Mouse (Mus musculus) liver, embryonic 11.5 days (tissue): ENCODE measurements at regions not wholly inside any gene's neighbourhood (a gene's known extent, or its start where the extent isn't known, plus 50 kb on each side); places are given as distances from the start of the nearest gene placed in this dataset.

ENCODE experiments used
- ATAC-seq: fragments of 200-750 bp; cut with Nextera tagmentation; replicated peaks from 2 replicates; pipeline ENCODE4 v1.8.0; 2017; ENCODE audit warnings: moderate number of reproducible peaks, mild to moderate bottlenecking, moderate TSS enrichment, moderate library complexity; ENCODE audit not compliant: low FRiP score
- DNase-seq: peaks from one replicate; pipeline ENCODE4 v3.0.0-alpha.2; 2017; ENCODE audit warnings: low spot score
- H3K27ac ChIP-seq: fragments of 300-500 bp; sonication (generic); 2 replicates; pipeline ENCODE4 v1.5.1; 2014; ENCODE audit warnings: mild to moderate bottlenecking, low read depth, low read length, control low read depth
- H3K27me3 ChIP-seq: fragments of 300-500 bp; sonication (generic); replicated peaks from 2 replicates; pipeline ENCODE4 v1.6.1; 2014; ENCODE audit warnings: low read length, mixed read lengths; ENCODE audit not compliant: control insufficient read depth, insufficient read depth
- H3K36me3 ChIP-seq: fragments of 300-500 bp; sonication (generic); 2 replicates; pipeline ENCODE4 v1.6.1; 2014; ENCODE audit warnings: mild to moderate bottlenecking, low read length, moderate library complexity, mixed read lengths; ENCODE audit not compliant: control insufficient read depth, insufficient read depth
- H3K4me1 ChIP-seq: fragments of 300-500 bp; sonication (generic); replicated peaks from 2 replicates; pipeline ENCODE4 v1.6.1; 2014; ENCODE audit warnings: low read length, mixed read lengths; ENCODE audit not compliant: control insufficient read depth, insufficient read depth
- H3K4me2 ChIP-seq: fragments of 300-500 bp; sonication (generic); 2 replicates; pipeline ENCODE4 v1.6.1; 2014; ENCODE audit warnings: mild to moderate bottlenecking, control low read depth, moderate library complexity
- H3K4me3 ChIP-seq: fragments of 300-500 bp; sonication (generic); 2 replicates; pipeline ENCODE4 v1.5.1; 2014; ENCODE audit warnings: low read depth, low read length, control low read depth
- H3K9ac ChIP-seq: fragments of 300-500 bp; sonication (generic); 2 replicates; pipeline ENCODE4 v1.6.1; 2014; ENCODE audit warnings: low read depth, low read length, control low read depth
- H3K9me3 ChIP-seq: fragments of 300-500 bp; sonication (generic); 2 replicates; pipeline ENCODE4 v1.6.1; 2016; ENCODE audit warnings: low read length, inconsistent platforms, mixed read lengths; ENCODE audit not compliant: control insufficient read depth
- WGBS: fragments of 180-500 bp; shearing (Covaris S2); extraction: QIAGEN DNeasy Blood & Tissue Kit; methylation state at CpG from one replicate; pipeline ENCODE4 v1.1.7; 2014; 5-methylcytosine and 5-hydroxymethylcytosine counted together

- no peak overlapping the region for H3K9ac ChIP-seq
- no peaks in the 10 kb centered on the region for H3K4me1 ChIP-seq
- no peak for DNase-seq
- H3K4me2 ChIP-seq: no peak overlapping the region
- H3K36me3 ChIP-seq: no peaks in the 10 kb centered on the region
- WGBS: 35% methylated on average over 3 of the region's 3 CpGs
- no peak overlapping the region for H3K4me3 ChIP-seq
- ATAC-seq: no peak
- no peak overlapping the region for H3K27ac ChIP-seq
- H3K9me3 ChIP-seq: no peaks in the 10 kb centered on the region
- H3K27me3 ChIP-seq: no peaks in the 10 kb centered on the region
Observed at GRCm38 (mm10) chr13:53911846-53912245, 143.7 kb downstream of the Drd1 start.

DNA sequence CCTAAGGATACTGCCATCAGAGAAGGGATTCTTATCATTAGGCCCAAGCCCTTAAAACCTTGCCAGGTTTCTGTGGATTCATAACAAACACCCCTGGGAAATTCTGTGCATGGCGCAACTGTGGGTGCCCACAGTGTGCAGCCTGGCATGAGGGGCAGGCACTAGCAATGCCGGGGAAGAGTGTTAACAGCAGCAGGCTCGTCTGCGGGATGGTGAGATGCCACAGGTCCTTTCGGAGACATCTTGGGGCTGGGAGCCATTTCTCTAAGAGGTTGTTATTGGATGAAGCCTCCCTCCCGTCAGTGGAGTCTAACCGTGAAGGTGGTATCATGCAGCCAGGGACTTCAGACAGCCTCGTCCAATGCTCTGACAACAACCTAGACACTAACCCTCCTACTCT is 144.2 kb downstream of the Drd1 start:
- 77% methylated on average over 8 of the region's 8 CpGs for WGBS
- no peaks in the 10 kb centered on the region for H3K9me3 ChIP-seq
- no peak for DNase-seq

GRCm38 (mm10) chr13:53910251-53910650 is 145.3 kb downstream of the Drd1 start:
- no peaks in the 10 kb centered on the region for H3K36me3 ChIP-seq
- no peak overlapping the region for H3K4me2 ChIP-seq
- no peak overlapping the region for H3K9ac ChIP-seq
- DNase-seq (no peak), ATAC-seq (no peak)
- H3K4me1 ChIP-seq: no peaks in the 10 kb centered on the region
- H3K27ac ChIP-seq: no peak overlapping the region
- H3K9me3 ChIP-seq: no peaks in the 10 kb centered on the region
- no peaks in the 10 kb centered on the region for H3K27me3 ChIP-seq
- no peak overlapping the region for H3K4me3 ChIP-seq
- WGBS: 79% methylated on average over 4 of the region's 4 CpGs

More for the DNA sequence above, 144.2 kb downstream of the Drd1 start:
- Histone ChIP-seq H3K4me1 (no peaks in the 10 kb centered on the region), H3K9ac (no peak overlapping the region), H3K27me3 (no peaks in the 10 kb centered on the region), H3K4me3 (no peak overlapping the region), H3K27ac (no peak overlapping the region), H3K4me2 (no peak overlapping the region), H3K36me3 (no peaks in the 10 kb centered on the region)
- no peak for ATAC-seq

DNA sequence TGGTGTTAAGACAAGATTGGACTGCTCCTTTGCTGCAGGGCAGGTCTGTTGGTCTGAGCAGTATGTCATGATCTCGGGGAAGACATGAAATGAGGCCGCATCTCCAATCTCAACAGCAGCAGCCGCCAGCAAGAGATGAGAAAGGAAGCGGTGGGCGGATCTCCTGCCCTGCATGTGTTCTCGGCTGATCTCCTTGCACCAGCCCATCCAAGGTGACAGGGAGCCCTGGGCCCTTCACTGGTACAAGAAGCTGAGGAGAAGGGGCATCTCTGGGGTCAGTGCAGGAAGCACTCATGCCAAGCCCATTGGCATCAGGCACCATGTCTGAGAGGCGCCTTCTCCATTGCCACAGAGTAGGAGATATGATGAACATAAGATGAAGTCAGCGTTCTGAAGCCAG is 151.0 kb downstream of the Drd1 start:
- no peak for ATAC-seq
- Histone ChIP-seq H3K4me3 (no peak overlapping the region), H3K27ac (no peak overlapping the region), H3K4me1 (no peaks in the 10 kb centered on the region), H3K9ac (no peak overlapping the region), H3K4me2 (no peak overlapping the region), H3K9me3 (no peaks in the 10 kb centered on the region), H3K36me3 (no peaks in the 10 kb centered on the region), H3K27me3 (no peaks in the 10 kb centered on the region)
- DNase-seq: no peak
- WGBS: 74% methylated on average over 8 of the region's 8 CpGs

- no peak for DNase-seq
- no peak overlapping the region for H3K4me2 ChIP-seq
- H3K4me1 ChIP-seq: no peaks in the 10 kb centered on the region
- no peaks in the 10 kb centered on the region for H3K27me3 ChIP-seq
- no peak for ATAC-seq
- no peaks in the 10 kb centered on the region for H3K9me3 ChIP-seq
- H3K4me3 ChIP-seq: no peak overlapping the region
- H3K9ac ChIP-seq: no peak overlapping the region
- WGBS: 62% methylated on average over 7 of the region's 7 CpGs
- no peak overlapping the region for H3K27ac ChIP-seq
- no peaks in the 10 kb centered on the region for H3K36me3 ChIP-seq
Observed at GRCm38 (mm10) chr13:53903626-53904025, 151.9 kb downstream of the Drd1 start.

GRCm38 (mm10) chr13:53902831-53903230 is 152.7 kb downstream of the Drd1 start:
- 87% methylated on average over 2 of the region's 2 CpGs for WGBS
- Histone ChIP-seq H3K27me3 (no peaks in the 10 kb centered on the region), H3K27ac (no peak overlapping the region), H3K36me3 (no peaks in the 10 kb centered on the region), H3K4me3 (no peak overlapping the region), H3K9ac (no peak overlapping the region), H3K9me3 (no peaks in the 10 kb centered on the region), H3K4me2 (no peak overlapping the region), H3K4me1 (no peaks in the 10 kb centered on the region)
- DNase-seq (no peak), ATAC-seq (no peak)

DNA sequence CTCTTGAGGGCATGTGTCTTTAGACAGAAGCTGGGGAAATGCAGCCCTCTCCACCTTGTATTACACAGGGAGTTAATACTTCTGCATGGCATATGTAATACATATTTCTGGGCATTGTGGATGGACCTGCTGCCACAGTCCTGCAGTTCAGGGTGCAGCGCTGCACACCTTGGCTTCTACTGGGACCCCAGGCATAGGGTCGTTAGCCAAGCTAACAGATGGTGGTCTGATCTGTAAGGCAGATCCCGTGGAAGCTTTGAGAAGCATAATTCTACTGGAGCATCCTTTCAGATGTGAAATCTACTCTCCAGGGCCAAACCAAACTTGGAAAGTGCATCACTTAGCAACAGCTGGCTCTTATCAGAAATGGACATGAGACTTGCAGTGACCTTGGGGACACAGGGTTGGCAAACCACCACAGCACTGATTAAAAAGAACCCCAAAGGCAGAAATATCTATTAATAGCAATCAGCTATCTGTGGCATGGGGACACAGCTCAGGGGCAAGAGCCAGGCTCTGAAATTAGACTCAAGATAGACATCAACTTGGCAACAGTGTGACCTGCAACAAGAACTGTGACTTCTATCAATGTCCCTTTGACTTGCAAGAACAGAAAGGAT is 155.0 kb downstream of the Drd1 start:
- Histone ChIP-seq H3K36me3 (no peaks in the 10 kb centered on the region), H3K4me3 (no peak overlapping the region), H3K27ac (no peak overlapping the region), H3K27me3 (no peaks in the 10 kb centered on the region), H3K4me2 (no peak overlapping the region), H3K4me1 (no peaks in the 10 kb centered on the region), H3K9me3 (no peaks in the 10 kb centered on the region), H3K9ac (no peak overlapping the region)
- 72% methylated on average over 3 of the region's 3 CpGs for WGBS
- ATAC-seq: no peak
- no peak for DNase-seq

DNA sequence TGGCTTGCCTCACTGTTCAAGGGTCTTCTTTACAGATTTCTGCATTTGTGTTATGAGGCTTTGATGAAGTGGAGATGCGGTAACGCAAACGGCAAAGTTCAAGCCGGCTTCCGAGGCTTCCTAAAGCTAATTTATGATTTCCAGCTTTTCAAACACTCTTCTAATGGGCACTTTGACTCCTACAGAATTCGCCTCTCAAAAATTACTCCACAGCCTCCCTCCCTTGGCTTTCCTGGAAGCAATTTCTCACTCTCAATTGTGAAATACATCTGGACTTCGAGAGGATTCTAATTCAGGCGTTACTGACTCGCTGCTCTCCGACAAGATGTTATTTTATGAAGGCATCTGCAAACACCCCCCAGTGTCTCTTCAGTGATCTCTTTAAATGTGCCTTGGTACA is 157.2 kb downstream of the Drd1 start:
- ATAC-seq (no peak), DNase-seq (no peak)
- Histone ChIP-seq H3K9ac (no peak overlapping the region), H3K27ac (no peak overlapping the region), H3K4me2 (no peak overlapping the region), H3K9me3 (no peaks in the 10 kb centered on the region), H3K27me3 (no peaks in the 10 kb centered on the region), H3K4me3 (no peak overlapping the region), H3K4me1 (no peaks in the 10 kb centered on the region), H3K36me3 (no peaks in the 10 kb centered on the region)
- 84% methylated on average over 10 of the region's 10 CpGs for WGBS

- Histone ChIP-seq H3K9me3 (no peaks in the 10 kb centered on the region), H3K36me3 (no peaks in the 10 kb centered on the region), H3K4me3 (no peak overlapping the region), H3K27ac (no peak overlapping the region), H3K27me3 (no peaks in the 10 kb centered on the region), H3K4me2 (no peak overlapping the region), H3K4me1 (no peaks in the 10 kb centered on the region), H3K9ac (no peak overlapping the region)
- DNase-seq (no peak), ATAC-seq (no peak)
- WGBS: 89% methylated on average over 2 of the region's 2 CpGs
Observed at GRCm38 (mm10) chr13:53897176-53897575, 158.3 kb downstream of the Drd1 start.
